Mouse (Mus musculus) heart, adult 18-20 months (tissue): ENCODE measurements around the gene Cers5. TPM values are rescaled to one million over a fixed set of nuclear protein-coding genes. Genes with fewer than 3 reads are reported as not detected.
A peak's percentile ranks its signal among the peaks of the same experiment; 100 is the strongest.
"Not testable (repeated sequence)": the region's sequence is repeated elsewhere in the genome, so short reads cannot be mapped to it uniquely, and the experiment has no call there.

Source experiments
- DNase-seq, 2 experiments: peaks; one replicate each; pipeline ENCODE4 v3.0.0; 2021 to 2022; ENCODE audit warnings: mixed read lengths in 1 of 2
- long read RNA-seq, 2 experiments: library from polyadenylated mRNA; stranded (forward); transcript quantifications; one replicate each; pipeline ENCODE4 v2.0.0; 2021
- total RNA-seq, 2 experiments: library from RNA; stranded (reverse); gene quantifications; 2 replicates each; pipeline ENCODE4 v1.2.3; 2021

The Cers5 gene
- total RNA-seq = 10 to 100 TPM; 16.6 to 19.9 TPM
- long read RNA-seq, experiment 1, transcript Cers5-201 (10 exons, 2,096 nt) = minor isoform, 10 of 43 reads
- long read RNA-seq, experiment 1, transcript Cers5-202 (11 exons, 2,775 nt) = major isoform, 17 of 43 reads
- long read RNA-seq, experiment 1, partial matches to known transcripts = 0 of 43 reads
- long read RNA-seq, experiment 1, other reads (novel, unspliced or antisense) = 16 of 43 reads
- long read RNA-seq, experiment 2, transcript Cers5-202 (11 exons, 2,775 nt) = major isoform, 10 of 34 reads
- long read RNA-seq, experiment 2, transcript Cers5-201 (10 exons, 2,096 nt) = minor isoform, 6 of 34 reads
- long read RNA-seq, experiment 2, partial matches to known transcripts = 0 of 34 reads
- long read RNA-seq, experiment 2, other reads (novel, unspliced or antisense) = 18 of 34 reads

- not testable (repeated sequence) for DNase-seq
Measured at GRCm38 (mm10) chr15:99772881-99772924, at the start of gene Cers5. Cers5 (minus strand) TSS chr15:99772885.

- peak; percentile 83 to 84 for DNase-seq
Measured at GRCm38 (mm10) chr15:99819621-99820279, 47.1 kb upstream of the Cers5 start.

DNA sequence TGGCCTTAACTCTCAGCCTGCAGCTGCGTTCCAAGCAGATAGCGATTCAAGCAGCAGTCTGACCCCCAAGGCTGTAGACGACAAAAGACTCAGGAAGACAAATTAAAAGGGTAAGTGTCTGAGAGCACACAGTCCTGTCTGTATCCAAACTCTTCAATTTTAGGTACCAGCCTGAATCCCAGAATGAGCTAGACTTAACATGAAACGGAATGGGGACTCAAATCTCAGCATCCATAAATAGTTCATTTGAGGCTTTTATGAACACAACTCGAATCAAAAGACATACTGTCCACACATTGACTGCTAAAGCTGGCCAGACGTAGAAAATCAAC is 46.4 kb upstream of the Cers5 start:
- no peak for DNase-seq

DNA sequence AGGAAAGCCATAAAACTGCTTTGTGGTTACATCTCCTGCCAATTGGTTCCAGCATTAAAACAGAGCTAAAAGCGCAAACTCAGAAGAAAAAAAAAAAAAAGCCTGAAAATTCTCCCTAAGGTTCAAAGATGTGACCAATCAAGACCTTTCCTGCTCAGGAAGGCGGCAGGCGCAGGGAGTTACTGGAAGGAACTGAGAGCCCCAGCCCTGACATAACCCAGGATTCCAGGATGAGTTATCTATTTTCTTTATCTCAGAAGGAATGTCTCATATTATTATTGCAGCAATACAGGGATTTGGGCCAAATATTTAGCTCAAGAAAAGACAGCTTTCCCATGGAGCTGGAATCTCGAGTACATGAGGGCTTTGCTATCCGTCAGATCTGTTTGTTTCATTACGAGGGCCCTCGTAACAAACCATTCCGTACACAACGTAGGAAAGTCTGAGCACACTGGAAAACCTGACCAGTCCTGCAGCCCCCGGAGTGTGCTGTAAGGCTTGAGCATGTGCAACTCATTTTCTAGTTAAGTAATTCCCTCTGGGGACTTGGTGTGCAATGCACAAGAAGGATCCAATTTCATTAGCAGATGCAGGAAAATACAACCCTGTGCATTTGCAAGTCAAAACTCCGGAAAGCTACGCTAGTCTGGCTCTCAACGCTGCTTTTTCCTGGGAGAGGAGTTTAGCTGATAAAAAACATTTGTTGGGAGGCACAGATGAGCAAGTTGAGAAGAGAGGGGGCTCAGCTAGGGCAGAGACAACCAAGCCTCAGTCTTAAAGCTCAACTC is 45.8 kb upstream of the Cers5 start:
- DNase-seq = peak; percentile 80 to 83

DNA sequence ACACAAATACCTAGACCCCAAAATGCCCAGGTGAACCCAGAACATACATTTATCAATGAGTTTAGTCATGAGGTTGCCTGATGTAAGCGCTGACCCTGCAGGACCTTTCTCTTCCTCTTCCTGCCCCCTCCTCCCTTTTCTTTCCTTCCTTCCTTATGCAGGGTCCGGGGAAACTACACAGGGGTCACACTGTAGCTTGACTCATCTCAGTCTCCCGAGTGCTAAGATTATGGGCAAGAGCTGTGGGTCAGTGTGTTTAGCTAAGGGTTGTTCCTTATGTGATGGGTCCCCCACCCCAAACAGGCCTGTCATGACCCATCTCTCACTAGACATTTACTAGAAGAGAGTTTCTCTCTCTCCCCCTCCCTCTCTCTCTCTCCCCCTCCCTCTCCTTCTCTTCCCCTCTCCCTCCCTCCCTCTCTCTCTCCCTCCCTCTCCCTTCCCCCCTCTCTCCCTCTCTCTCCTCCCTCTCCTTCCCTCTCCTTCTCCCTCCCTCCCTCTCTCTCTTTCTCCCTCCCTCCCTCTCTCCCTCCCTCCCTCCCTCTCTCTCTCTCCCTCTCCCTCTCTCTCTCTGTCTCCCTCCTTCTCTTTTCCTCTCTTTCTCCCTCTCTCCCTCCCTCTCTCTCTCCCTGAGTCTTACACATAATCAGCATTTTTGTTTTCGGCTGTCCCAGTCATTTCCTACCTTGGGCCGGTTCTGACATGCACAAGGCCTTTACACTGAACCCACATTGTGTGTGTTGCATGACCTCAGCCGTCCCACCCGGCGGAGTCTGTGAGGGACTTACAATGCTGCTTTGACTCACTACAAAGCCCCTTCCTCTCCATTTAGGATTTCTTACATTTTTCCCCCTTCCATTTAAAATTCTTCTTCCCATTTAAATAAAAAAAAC is 44.9 kb upstream of the Cers5 start:
- no peak for DNase-seq

- no peak for DNase-seq
Measured at GRCm38 (mm10) chr15:99815999-99816398, 43.3 kb upstream of the Cers5 start.

DNA sequence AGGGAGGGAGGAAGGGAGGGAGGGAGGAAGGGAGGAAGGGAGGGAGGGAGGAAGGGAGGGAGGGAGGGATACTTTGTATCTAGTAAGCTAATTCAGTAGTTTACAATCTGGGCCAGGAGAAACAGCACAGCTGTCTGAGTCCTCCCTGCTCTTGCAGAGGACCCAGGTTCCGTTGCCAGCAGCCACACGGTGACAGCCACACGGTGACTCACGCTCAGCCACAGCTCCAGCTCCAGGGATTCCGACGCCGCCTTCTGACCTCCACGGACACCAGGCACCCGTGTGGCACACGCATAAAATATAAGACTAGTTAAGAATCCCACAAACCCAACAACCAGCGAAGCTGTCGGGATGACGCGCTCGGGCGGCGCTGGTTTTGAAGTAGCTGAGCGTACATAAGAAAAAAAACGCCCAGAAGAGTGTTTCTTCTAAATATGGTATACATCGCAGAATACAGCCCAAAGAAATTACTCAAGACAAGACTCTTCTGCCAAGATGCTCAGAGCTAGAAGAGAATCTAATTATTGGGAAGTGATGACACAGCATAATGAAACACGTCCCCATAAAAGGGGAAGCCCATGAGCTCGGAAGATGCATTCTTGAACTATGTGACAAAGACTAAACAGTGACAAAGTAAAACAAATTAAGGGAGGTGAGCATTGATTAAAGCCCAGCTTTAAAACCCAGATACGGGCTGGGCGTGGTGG is 42.0 kb upstream of the Cers5 start:
- peak; percentile 48 to 68 for DNase-seq

DNA sequence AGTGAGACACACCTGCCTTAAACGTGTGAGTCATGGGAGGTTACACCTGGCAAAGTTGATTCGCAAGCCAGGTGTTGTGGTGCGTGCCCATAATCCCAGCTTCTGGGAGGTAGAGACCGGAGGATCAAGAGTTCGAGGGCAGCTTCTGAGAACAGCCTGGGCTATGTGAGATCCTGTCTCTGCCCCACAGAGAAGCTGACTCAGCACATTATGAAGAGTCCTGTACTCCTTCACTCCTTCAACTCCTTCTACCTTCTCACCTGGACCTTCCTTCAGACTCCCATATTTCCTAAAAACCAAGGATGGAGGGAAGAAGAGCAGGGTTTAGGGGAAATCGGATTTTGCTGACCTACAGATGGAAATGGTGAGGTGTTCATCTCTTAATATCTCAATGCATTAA is 41.0 kb upstream of the Cers5 start:
- no peak for DNase-seq

- DNase-seq = no peak
Measured at GRCm38 (mm10) chr15:99812097-99812496, 39.4 kb upstream of the Cers5 start.

DNA sequence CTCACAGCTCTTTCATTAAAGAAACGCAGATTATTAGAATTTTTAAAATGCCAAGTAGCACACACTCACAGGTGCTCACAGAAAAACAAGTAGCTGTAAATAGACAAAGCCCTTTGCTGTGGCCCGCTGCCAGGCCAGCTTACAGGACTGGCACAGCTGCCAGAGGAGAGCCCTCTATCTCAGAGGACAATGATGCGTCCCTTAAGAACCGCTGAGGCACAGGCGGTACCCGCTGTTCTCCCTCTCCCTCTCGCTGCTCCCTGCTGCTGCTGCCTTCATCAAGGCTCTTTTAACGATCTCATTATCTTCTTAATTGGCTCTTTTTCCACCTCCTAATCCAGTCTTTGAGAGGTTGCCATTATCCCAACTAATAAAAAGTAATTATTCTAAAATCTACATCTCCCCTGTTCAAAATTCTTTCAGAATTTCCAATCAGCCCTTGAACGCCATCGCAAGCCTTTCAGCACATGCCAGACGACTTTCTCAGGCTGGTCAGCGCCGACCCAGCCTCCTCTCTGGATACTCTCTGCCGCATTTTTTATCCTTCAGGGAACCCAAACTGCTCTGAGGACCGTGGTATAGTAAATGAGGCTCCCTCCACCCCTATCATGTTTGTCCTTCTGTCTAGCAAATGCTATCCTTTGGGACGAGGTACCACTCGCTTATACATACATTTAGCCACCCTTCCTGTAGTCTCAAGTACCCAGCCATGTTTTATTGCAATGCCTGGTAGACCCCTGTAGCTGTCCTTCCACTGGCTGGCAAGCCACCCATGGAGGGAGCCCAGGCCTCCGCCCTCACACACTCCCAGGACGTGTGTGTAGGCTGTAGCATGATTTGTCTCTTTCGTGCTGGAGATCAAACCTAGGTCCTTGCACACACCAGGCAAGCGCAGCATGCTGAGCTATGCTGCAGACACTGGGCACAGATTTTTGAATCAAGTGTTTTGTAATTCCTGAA is 35.4 kb upstream of the Cers5 start:
- peak; percentile 51 to 63 for DNase-seq

- DNase-seq = no peak
Measured at GRCm38 (mm10) chr15:99806171-99806570, 33.5 kb upstream of the Cers5 start.

- no peak for DNase-seq
Measured at GRCm38 (mm10) chr15:99805673-99806072, 33.0 kb upstream of the Cers5 start.

DNA sequence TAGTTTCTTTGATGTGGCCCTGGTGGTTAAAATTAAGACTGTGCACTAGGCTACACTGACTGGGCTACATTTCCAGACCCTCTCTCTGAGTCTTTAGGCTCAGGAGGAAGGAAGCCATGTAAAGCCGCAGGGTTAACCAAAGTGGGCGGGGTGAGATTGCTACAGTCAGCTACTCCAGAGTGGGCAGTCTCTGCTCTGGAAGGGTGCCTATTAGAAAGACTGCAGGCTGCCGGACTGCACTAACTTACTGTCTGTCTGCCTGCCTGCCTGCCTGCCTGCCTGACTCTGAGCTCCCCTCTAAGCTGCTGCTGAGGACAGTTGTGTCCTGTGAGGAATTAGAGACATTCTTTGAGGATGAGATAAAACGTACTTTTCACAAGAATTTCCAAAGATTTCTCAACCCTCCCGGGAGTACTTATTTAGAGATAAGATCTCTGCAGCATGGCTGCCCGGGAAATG is 30.5 kb upstream of the Cers5 start:
- DNase-seq = peak; percentile 67 to 74

DNA sequence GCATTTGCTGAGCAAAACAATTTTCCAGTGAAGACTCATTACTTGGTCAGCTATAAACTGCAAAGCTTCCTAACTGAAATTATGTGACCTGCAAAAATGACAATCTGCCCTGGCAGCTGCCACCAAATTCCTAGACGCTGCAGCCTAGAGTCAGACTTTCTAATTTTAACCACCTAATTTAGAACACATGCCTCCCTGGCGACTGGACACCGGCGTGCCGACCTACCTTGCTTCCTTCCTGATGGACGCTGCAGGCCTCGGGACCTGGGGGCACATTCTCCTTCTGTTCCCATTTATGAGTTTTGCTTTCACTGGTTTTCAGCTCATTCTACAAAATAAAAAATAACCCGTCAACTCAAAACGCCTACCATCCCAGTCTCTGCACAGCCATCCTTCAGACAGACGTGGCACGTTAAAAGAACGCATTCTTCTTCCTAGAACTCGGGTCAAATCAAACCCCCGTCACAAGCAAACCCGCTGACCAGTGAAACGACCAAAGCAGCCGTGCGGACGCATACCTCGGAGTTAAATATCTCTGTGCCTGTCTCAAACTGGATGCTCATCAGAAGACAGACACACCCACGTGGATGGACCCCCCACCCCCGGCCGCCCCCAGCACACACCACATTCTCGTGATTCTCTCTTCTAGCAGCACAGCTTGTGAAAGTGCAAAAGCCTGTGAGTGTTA is 29.3 kb upstream of the Cers5 start:
- peak; percentile 53 to 65 for DNase-seq

GRCm38 (mm10) chr15:99799706-99800105 is 27.0 kb upstream of the Cers5 start:
- no peak for DNase-seq

GRCm38 (mm10) chr15:99797898-99798297 is 25.2 kb upstream of the Cers5 start:
- no peak for DNase-seq

- DNase-seq = no peak
Measured at GRCm38 (mm10) chr15:99796735-99797134, 24.1 kb upstream of the Cers5 start.

GRCm38 (mm10) chr15:99796066-99796465 is 23.4 kb upstream of the Cers5 start:
- DNase-seq = no peak

DNA sequence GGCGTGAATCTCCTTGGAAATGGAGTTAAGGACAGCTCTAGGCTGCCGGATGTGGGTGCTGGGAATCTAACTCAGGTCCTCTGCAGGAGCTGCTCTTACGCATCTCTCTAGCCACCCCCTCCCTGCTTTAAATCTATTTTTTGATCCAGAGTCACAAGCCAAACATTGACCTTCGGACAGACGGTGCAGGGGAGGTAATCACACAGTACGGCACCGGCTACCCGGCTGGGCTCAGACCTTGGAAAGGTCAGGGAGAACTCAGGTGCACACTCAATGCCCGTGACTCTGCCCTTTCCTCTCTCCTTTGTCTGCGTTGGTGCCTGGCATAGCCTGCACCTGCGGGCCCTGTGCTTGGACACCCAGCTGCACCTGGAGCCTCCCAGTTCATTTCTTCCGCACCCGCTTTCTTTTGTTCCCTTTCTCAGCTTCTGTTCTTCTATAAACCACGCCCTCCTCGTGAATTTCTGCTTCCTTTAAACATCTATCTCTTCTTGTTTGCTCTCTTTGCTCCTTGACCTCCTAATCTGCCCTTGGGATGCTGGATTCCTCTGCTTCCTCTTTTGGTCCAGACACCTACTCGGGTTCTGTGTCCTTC is 19.6 kb upstream of the Cers5 start:
- DNase-seq = no peak

- no peak for DNase-seq
Measured at GRCm38 (mm10) chr15:99791003-99791402, 18.3 kb upstream of the Cers5 start.
